Mouse (Mus musculus) midbrain, embryonic 16.5 days (tissue): ENCODE measurements around the gene Fstl1. TPM values are rescaled to one million over a fixed set of nuclear protein-coding genes. Genes with fewer than 3 reads are reported as not detected.

Experiments
- ATAC-seq: fragments of 200-750 bp; cut with Nextera tagmentation; 2 replicates; pipeline ENCODE4 v1.8.0; 2017; ENCODE audit warnings: moderate TSS enrichment
- H3K27ac ChIP-seq: fragments of 300-500 bp; sonication (generic); 2 replicates; pipeline ENCODE4 v1.5.1; 2014; ENCODE audit warnings: mild to moderate bottlenecking, low read length, mixed read lengths
- H3K27me3 ChIP-seq: fragments of 300-500 bp; sonication (generic); 2 replicates; pipeline ENCODE4 v1.6.1; 2014; ENCODE audit warnings: low read depth, low read length, mixed read lengths; ENCODE audit not compliant: control insufficient read depth, insufficient read depth
- H3K36me3 ChIP-seq: fragments of 300-500 bp; sonication (generic); 2 replicates; pipeline ENCODE4 v1.6.1; 2014; ENCODE audit warnings: mild to moderate bottlenecking, low read length, moderate library complexity, mixed read lengths; ENCODE audit not compliant: control insufficient read depth, insufficient read depth
- H3K4me1 ChIP-seq: fragments of 300-500 bp; sonication (generic); 2 replicates; pipeline ENCODE4 v1.6.1; 2014; ENCODE audit warnings: mild to moderate bottlenecking, low read length, mixed read lengths; ENCODE audit not compliant: control insufficient read depth, insufficient read depth
- H3K4me2 ChIP-seq: fragments of 300-500 bp; sonication (generic); 2 replicates; pipeline ENCODE4 v1.6.1; 2014; ENCODE audit warnings: mild to moderate bottlenecking, low read length, mixed read lengths
- H3K4me3 ChIP-seq: fragments of 300-500 bp; sonication (generic); 2 replicates; pipeline ENCODE4 v1.5.1; 2014; ENCODE audit warnings: low read depth, mild to moderate bottlenecking, low read length, moderate library complexity, mixed read lengths
- H3K9ac ChIP-seq: fragments of 300-500 bp; sonication (generic); 2 replicates; pipeline ENCODE4 v1.6.1; 2014; ENCODE audit warnings: low read depth, low read length, mixed read lengths
- H3K9me3 ChIP-seq: fragments of 300-500 bp; sonication (generic); replicated peaks from 2 replicates; pipeline ENCODE4 v1.6.1; 2014; ENCODE audit warnings: mild to moderate bottlenecking, low read length, mixed read lengths; ENCODE audit not compliant: control insufficient read depth, poor library complexity, severe bottlenecking
- WGBS: fragments of 180-500 bp; shearing (Covaris S2); extraction: QIAGEN DNeasy Blood & Tissue Kit; methylation state at CpG from one replicate; pipeline ENCODE4 v1.1.7; 2014; 5-methylcytosine and 5-hydroxymethylcytosine counted together
- polyA plus RNA-seq: library from polyadenylated mRNA; unstranded; fragments of >200 nt; fragmentation: Nextera tagmentation; extraction: Ambion mirVana; gene quantifications from 2 replicates; pipeline ENCODE4 v1.2.1, GENCODE M21; 2015

Gene Fstl1
- polyA plus RNA-seq, 1 experiment from 2014 or later: 69.2 TPM

- Histone ChIP-seq H3K4me2 (no peak overlapping the region), H3K9me3 (no peaks in the 10 kb centered on the region), H3K4me1 (no peaks in the 10 kb centered on the region), H3K9ac (no peak overlapping the region), H3K27ac (no peak overlapping the region), H3K36me3 (no peaks in the 10 kb centered on the region), H3K27me3 (no peaks in the 10 kb centered on the region), H3K4me3 (no peak overlapping the region)
- ATAC-seq: no peak
- 94% methylated on average over 10 of the region's 10 CpGs for WGBS
These were observed 19.0 kb downstream of the Fstl1 start for GRCm38 (mm10) chr16:37795651-37796150.

GRCm38 (mm10) chr16:37796270-37796669, 19.6 kb downstream of the Fstl1 start:
- ATAC-seq: no peak
- Histone ChIP-seq H3K9me3 (no peaks in the 10 kb centered on the region), H3K4me1 (no peaks in the 10 kb centered on the region), H3K27ac (no peak overlapping the region), H3K4me3 (no peak overlapping the region), H3K9ac (no peak overlapping the region), H3K27me3 (no peaks in the 10 kb centered on the region), H3K36me3 (no peaks in the 10 kb centered on the region), H3K4me2 (no peak overlapping the region)
- WGBS: 95% methylated on average over 11 of the region's 11 CpGs

- Histone ChIP-seq H3K9me3 (no peaks in the 10 kb centered on the region), H3K36me3 (no peaks in the 10 kb centered on the region), H3K27me3 (no peaks in the 10 kb centered on the region), H3K9ac (no peak overlapping the region), H3K27ac (no peak overlapping the region), H3K4me1 (peaks cover 5% of the 10 kb centered on the region), H3K4me2 (no peak overlapping the region), H3K4me3 (no peak overlapping the region)
- WGBS: 91% methylated on average over 2 of the region's 2 CpGs
- ATAC-seq: no peak
These were observed 24.4 kb downstream of the Fstl1 start for GRCm38 (mm10) chr16:37801097-37801496.

GRCm38 (mm10) chr16:37802686-37803295, 26.1 kb downstream of the Fstl1 start:
- 58% methylated on average over 4 of the region's 4 CpGs for WGBS
- Histone ChIP-seq H3K27me3 (no peaks in the 10 kb centered on the region), H3K36me3 (no peaks in the 10 kb centered on the region), H3K9me3 (no peaks in the 10 kb centered on the region), H3K4me3 (no peak overlapping the region), H3K4me2 (no peak overlapping the region), H3K4me1 (peaks cover 5% of the 10 kb centered on the region), H3K9ac (no peak overlapping the region), H3K27ac (no peak overlapping the region)
- ATAC-seq: peak; percentile 79; the same call in 1 of the 2 replicates

GRCm38 (mm10) chr16:37803387-37803950, 26.8 kb downstream of the Fstl1 start:
- ATAC-seq: no peak
- Histone ChIP-seq H3K27ac (no peak overlapping the region), H3K9me3 (no peaks in the 10 kb centered on the region), H3K4me2 (no peak overlapping the region), H3K4me1 (peaks cover 5% of the 10 kb centered on the region), H3K9ac (no peak overlapping the region), H3K36me3 (no peaks in the 10 kb centered on the region), H3K4me3 (no peak overlapping the region), H3K27me3 (no peaks in the 10 kb centered on the region)
- WGBS: 95% methylated on average over 9 of the region's 9 CpGs

- Histone ChIP-seq H3K27ac (no peak overlapping the region), H3K36me3 (no peaks in the 10 kb centered on the region), H3K4me2 (no peak overlapping the region), H3K4me1 (peaks cover 10% of the 10 kb centered on the region), H3K9ac (no peak overlapping the region), H3K4me3 (no peak overlapping the region), H3K9me3 (no peaks in the 10 kb centered on the region), H3K27me3 (no peaks in the 10 kb centered on the region)
- WGBS: 86% methylated on average over 3 of the region's 3 CpGs
- no peak for ATAC-seq
These were observed 29.2 kb downstream of the Fstl1 start for GRCm38 (mm10) chr16:37805746-37806495.

- 80% methylated on average over 8 of the region's 8 CpGs for WGBS
These were observed 30.6 kb downstream of the Fstl1 start for GRCm38 (mm10) chr16:37807269-37807668.

GRCm38 (mm10) chr16:37808866-37809622, 32.4 kb downstream of the Fstl1 start:
- H3K4me2 ChIP-seq: no peak overlapping the region
- ATAC-seq: no peak
- no peak overlapping the region for H3K9ac ChIP-seq
- H3K4me1 ChIP-seq: peaks cover 15% of the 10 kb centered on the region
- WGBS: 25% methylated on average over 10 of the region's 10 CpGs
- H3K4me3 ChIP-seq: no peak overlapping the region
- H3K9me3 ChIP-seq: no peaks in the 10 kb centered on the region
- no peaks in the 10 kb centered on the region for H3K36me3 ChIP-seq
- no peak overlapping the region for H3K27ac ChIP-seq
- H3K27me3 ChIP-seq: no peaks in the 10 kb centered on the region

More at GRCm38 (mm10) chr16:37807269-37807668, 30.6 kb downstream of the Fstl1 start:
- no peaks in the 10 kb centered on the region for H3K36me3 ChIP-seq
- no peak overlapping the region for H3K9ac ChIP-seq
- H3K4me1 ChIP-seq: peaks cover 12% of the 10 kb centered on the region
- no peak overlapping the region for H3K4me3 ChIP-seq
- no peak overlapping the region for H3K27ac ChIP-seq
- no peak overlapping the region for H3K4me2 ChIP-seq
- ATAC-seq: no peak
- no peaks in the 10 kb centered on the region for H3K9me3 ChIP-seq
- H3K27me3 ChIP-seq: no peaks in the 10 kb centered on the region
